Mouse (Mus musculus): ENCODE data around the gene Oas2. TPM values are rescaled to one million over a fixed set of nuclear protein-coding genes. Genes with fewer than 3 reads are reported as not detected.

The Oas2 gene
- polyA plus RNA-seq, 1 experiment from 2014 or later: not detected

DNA sequence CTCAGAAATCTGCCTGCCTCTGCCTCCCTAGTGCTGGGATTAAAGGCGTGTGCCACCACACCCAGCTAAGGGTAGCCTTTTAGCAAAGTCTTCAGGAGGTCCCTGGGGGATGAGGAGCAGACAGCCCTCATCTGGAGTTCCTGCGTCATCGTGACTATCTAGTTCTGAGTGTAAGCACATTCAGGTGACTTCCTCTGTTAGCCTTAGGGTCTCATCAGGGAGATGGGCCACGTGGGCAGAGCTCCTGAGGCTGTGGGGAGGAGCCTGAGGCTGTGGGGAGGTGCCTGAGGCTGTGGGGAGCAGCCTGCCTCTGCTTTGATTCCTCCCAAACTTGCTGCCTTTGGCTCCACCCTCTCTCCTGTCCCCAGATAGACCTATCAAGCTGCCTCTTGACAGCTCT lies 52.8 kb downstream of the Oas2 start:
- ChIA-PET POLR2A (interaction anchor here (0.7 kb wide), 1 partner anchor 208 kb away, joined by 3 read pairs; no protein-coding TSS in a partner anchor), CTCF (no interaction called here)
- H3K27me3 ChIP-seq: peaks cover 30% of the 10 kb centered on the region
- no peak for ATAC-seq
- no peak for TF ChIP-seq CTCF (IDR thresholded peaks at IDR 0.05)
- in situ Hi-C loops (cut with MboI; ENCODE audit: low pct_unique_long_range_greater_than_20kb): no loop called here
- DNase-seq (ENCODE audit: low read depth, low spot score): no peak

DNA sequence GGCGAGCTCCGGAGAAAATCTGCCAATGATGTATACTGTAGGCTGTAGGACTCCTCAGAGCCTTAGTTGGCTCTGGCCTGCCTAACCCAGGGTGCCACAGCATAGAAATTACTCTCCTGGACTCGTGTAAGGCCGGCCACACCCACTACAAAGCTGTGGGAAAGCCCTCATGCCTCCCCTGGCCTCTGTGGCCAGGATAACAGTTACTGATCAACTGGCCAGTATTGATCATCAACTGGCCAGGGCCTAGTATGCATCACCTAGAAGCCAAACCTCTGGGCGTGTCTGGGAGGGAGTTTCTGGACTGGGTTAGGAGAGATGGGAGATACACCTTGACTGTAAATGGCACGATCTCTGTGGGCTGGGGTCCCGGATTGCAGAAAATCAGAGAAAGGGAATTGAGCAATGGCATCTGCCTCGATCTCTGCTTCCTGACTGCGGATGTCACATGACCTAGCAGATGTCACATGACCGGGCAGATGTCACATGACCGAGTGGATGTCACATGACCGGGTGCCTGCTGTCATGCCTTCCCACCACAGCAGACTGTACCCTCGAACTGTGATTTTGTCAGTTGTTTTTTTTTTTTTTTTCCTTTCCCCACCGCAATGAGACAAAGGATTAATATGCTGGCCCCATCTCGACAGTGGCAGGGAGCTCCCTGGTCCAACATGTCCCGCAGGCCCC lies 53.5 kb downstream of the Oas2 start:
- in situ Hi-C loops (cut with MboI; ENCODE audit: low pct_unique_long_range_greater_than_20kb): no loop called here
- POLR2A ChIA-PET: no interaction called here
- H3K27me3 ChIP-seq: peaks cover 30% of the 10 kb centered on the region

DNA sequence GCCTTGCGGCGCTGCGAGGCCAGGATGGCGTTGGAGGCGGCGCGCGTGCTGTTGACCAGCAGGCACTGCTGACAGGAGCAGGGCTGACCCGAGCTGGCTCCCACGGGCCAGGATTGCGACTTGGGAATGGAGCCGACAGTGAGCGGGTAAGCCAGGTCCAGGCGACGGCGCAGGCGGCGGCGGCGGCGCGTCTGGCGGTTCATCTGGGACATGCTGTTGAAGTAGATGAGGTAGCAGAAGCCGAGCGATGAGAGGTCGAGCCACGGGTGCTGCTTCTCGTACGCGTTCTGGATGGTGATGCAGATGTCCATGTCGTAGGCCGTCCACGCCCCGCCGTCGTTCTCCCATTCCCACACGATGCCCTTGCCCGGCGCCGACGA lies 55.0 kb downstream of the Oas2 start:
- H3K27me3 ChIP-seq: peaks cover 28% of the 10 kb centered on the region
- ATAC-seq (no peak), DNase-seq (ENCODE audit: low read depth, low spot score) (no peak)
- no peak for TF ChIP-seq CTCF (IDR thresholded peaks at IDR 0.05)
- POLR2A ChIA-PET: no interaction called here
- CTCF ChIA-PET: no interaction called here
- in situ Hi-C loops (cut with MboI; ENCODE audit: low pct_unique_long_range_greater_than_20kb): no loop called here

More for the DNA sequence above, 53.5 kb downstream of the Oas2 start:
- CTCF ChIA-PET: no interaction called here
- TF ChIP-seq CTCF (IDR thresholded peaks at IDR 0.05): no peak
- no peak for DNase-seq (ENCODE audit: low read depth, low spot score)
- no peak for ATAC-seq

DNA sequence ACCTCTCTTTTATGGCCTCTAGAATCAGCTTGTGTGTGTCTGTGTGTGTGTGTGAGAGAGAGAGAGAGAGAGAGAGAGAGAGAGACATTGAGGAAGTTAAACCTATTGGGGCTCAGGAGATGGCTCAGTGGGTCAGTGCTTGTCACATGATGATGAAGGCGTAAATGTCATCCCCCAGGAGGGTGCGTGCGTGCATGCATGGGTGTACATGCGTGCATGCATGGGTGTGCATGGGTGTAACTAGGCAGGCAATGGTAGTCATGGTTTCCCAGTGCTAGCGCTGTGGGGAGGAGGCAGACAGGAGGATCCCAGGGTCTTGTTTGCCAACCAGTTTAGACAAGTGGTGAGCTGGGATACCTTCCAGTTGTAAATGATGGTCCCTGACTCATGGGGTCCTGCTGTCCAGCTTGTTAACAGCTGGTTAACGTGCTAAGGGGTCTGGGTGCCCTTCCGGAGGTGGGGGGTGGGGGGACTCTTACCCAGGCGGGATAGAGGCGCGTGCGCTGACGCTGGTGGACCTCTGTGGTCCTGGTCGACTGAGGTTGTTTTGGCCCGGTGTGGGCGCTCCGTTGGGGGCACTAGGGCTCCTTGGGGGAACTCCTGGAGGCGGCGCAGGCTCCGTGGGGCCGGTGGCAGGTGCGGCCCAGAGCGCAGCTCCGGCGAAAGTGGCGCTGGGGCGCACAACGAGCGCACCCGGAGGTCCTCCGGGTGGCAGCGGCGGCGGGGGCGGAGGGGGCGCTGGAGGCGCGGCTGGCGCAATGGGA lies 55.5 kb downstream of the Oas2 start:
- peaks cover 26% of the 10 kb centered on the region for H3K27me3 ChIP-seq
- DNase-seq (ENCODE audit: low read depth, low spot score) (no peak), ATAC-seq (no peak)
- in situ Hi-C loops (cut with MboI; ENCODE audit: low pct_unique_long_range_greater_than_20kb): no loop called here
- POLR2A ChIA-PET: no interaction called here
- CTCF ChIA-PET: no interaction called here
- TF ChIP-seq CTCF (IDR thresholded peaks at IDR 0.05): no peak

DNA sequence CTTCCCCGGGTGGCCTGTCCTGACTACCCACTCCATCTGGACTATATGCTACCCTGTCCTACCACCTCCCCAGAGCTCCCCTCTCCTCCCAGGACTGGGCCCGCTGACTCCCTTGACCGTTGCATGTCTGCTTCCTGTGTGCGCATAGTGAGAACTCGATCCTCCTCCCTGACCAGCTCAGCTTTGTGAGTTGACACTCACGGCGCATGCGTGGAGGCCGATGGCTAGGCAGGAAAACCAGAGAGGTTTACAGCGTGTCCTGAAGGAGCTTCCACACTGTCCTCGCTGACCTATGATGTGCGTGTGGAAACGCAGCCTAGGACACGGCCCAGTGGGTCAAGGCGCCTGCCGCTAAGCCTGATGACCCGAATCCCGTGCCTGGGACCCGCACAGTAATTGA lies 57.6 kb downstream of the Oas2 start:
- TF ChIP-seq CTCF (IDR thresholded peaks at IDR 0.05): no peak
- ChIA-PET POLR2A (no interaction called here), CTCF (no interaction called here)
- in situ Hi-C loops (cut with MboI; ENCODE audit: low pct_unique_long_range_greater_than_20kb): no loop called here
- ATAC-seq (no peak), DNase-seq (ENCODE audit: low read depth, low spot score) (no peak)
- H3K27me3 ChIP-seq: peaks cover 26% of the 10 kb centered on the region

DNA sequence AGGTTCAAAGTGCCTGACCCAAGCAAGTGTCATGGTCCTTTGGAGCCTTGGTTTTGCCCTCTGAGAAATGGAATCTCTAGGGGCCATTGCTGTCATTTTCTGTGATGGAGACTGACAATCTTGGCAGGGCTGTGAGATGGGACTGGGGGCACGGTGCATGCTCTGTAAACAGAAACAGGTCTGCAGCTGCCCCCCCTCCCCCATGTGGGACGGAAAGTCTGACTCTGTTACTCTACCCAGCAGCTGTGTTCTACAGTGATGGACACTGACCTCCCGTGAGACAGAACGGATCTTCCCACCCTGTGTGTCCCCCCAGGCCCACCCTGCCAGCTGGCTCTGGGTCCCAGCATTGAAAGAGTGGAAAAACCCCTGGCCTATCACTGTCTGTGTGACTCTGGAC lies 59.2 kb downstream of the Oas2 start:
- CTCF ChIA-PET: no interaction called here
- ATAC-seq: no peak
- POLR2A ChIA-PET: no interaction called here
- TF ChIP-seq CTCF (IDR thresholded peaks at IDR 0.05): no peak
- in situ Hi-C loops (cut with MboI; ENCODE audit: low pct_unique_long_range_greater_than_20kb): no loop called here
- H3K27me3 ChIP-seq: peaks cover 20% of the 10 kb centered on the region
- no peak for DNase-seq (ENCODE audit: low read depth, low spot score)

DNA sequence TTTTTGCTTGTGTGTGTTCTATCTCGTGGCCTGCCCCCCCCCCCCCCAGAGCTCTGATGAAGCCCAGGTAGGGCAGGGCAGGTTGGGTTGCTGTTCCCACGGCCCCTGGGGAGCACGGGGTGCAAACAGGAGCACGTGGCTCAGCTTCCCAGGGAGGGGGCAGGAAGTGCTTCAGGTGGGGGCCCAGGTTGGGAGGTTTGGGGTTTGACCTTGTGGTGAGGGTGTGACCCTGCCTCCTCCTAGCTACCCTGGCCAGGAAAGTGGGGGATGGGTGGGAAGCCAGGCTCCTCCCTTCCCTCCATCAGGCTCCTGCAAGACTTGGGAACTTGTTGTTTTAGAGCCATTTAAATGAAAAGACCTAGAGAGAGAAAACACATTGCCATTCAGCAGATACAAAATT lies 61.2 kb downstream of the Oas2 start:
- peaks cover 7% of the 10 kb centered on the region for H3K27me3 ChIP-seq
- no peak for TF ChIP-seq CTCF (IDR thresholded peaks at IDR 0.05)
- ChIA-PET POLR2A (no interaction called here), CTCF (no interaction called here)
- in situ Hi-C loops (cut with MboI; ENCODE audit: low pct_unique_long_range_greater_than_20kb): no loop called here
- DNase-seq (ENCODE audit: low read depth, low spot score) (no peak), ATAC-seq (no peak)

DNA sequence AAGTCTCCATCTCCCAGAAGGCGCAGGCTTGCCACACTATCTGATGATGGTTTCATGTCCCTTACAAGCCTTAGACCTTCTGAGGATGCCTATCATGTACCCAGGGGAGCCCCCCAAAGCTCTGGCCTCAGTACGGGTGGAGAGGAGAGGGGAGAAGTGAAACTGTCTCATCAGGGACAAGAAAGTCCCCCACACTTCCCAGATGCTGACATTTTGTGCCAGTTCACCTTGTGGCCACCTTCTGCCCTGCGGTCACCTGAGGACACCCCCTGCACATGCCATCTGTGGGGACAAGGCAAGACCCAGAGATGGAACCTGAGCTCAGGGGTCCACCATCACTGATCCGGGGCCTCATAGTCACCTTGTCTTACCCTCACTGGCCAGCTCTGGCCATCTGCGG lies 61.8 kb downstream of the Oas2 start:
- ChIA-PET POLR2A (interaction anchor here (0.6 kb wide), 1 partner anchor 59 kb away, joined by 4 read pairs; no protein-coding TSS in a partner anchor), CTCF (no interaction called here)
- no peak for ATAC-seq
- DNase-seq (ENCODE audit: low read depth, low spot score): no peak
- peaks cover 7% of the 10 kb centered on the region for H3K27me3 ChIP-seq
- no peak for TF ChIP-seq CTCF (IDR thresholded peaks at IDR 0.05)
- in situ Hi-C loops (cut with MboI; ENCODE audit: low pct_unique_long_range_greater_than_20kb): no loop called here

DNA sequence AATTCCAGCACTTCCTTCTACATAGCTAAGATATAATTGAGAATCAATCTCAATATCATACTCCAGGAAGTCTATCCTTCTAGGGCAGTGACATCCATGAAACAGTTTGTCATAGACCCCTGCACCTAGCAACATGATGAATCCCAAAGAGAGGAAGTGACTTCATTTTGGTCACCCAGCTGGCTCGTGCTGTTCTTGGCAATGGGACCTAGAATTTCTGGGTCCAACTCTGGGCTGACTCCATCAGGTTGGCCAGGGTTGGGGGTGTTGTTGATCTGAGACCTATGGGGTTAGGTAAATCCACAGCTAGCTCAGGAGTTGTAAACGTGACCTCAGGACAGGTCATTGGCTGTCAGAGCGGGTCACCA lies 62.2 kb downstream of the Oas2 start:
- no peak for DNase-seq (ENCODE audit: low read depth, low spot score)
- no peak for ATAC-seq
- no peak for TF ChIP-seq CTCF (IDR thresholded peaks at IDR 0.05)
- in situ Hi-C loops (cut with MboI; ENCODE audit: low pct_unique_long_range_greater_than_20kb): no loop called here
- CTCF ChIA-PET: no interaction called here
- POLR2A ChIA-PET: interaction anchor here (0.6 kb wide), 1 partner anchor 58 kb away, joined by 4 read pairs; no protein-coding TSS in a partner anchor
- H3K27me3 ChIP-seq: peaks cover 8% of the 10 kb centered on the region

DNA sequence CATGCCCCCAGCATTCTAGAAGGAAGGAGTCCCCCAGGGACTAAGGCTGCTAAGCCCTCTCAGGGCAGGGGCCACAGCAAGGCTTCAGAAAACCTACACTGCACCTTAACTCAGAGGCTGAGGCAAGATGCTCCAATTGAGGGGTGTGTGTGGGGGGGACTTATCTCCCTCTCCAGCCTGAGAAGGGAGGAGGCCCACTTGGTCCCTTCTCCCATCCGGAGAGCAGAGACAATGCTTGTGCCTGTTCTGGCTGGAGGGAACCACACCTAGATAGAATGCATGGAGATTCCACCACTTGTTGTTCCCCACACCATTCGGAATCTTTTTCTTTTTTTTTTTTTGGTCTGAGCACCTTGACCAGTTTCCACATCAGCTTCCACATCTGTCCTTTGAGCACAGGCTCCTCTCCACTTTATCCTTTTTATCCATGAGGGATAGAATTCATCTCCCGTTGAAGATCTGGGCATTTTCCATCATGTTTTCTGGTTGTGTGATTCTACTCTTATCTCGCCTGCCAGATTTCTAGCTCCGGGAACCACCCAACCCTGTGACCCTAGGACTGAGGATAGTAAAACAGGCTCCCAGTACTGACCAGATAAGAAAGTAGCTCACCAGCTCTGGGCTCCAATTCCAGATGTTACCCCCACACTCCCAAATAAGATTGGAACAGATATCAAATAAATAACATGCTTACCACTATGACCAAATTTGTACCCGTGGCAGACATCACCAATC lies 62.7 kb downstream of the Oas2 start:
- ChIA-PET POLR2A (no interaction called here), CTCF (no interaction called here)
- DNase-seq (ENCODE audit: low read depth, low spot score) (no peak), ATAC-seq (no peak)
- no peak for TF ChIP-seq CTCF (IDR thresholded peaks at IDR 0.05)
- in situ Hi-C loops (cut with MboI; ENCODE audit: low pct_unique_long_range_greater_than_20kb): no loop called here
- peaks cover 8% of the 10 kb centered on the region for H3K27me3 ChIP-seq

DNA sequence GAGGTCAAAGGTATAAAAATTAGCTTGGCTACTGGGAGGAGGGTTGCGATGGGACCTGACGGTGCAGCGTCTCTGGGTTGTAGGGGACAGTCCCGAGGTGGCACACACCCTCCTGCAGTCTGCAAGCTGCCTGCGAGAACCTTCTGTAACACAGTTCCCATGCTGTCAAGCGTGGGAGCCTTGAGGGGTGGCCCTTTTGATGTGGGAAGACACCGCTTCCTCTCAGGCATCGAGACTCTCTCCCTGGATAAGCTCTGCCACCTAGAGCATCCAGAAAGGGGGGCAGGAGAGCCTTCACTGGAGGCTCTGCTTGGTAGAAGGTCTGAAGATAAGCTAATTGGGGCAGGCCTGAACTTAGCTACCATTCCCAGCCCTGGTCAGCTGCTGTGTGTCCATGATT lies 64.0 kb downstream of the Oas2 start:
- POLR2A ChIA-PET: no interaction called here
- ATAC-seq: no peak
- CTCF ChIA-PET: interaction anchor here (2.8 kb wide), 1 partner anchor 65 kb away, joined by 9 read pairs; no protein-coding TSS in a partner anchor
- in situ Hi-C loops (cut with MboI; ENCODE audit: low pct_unique_long_range_greater_than_20kb): no loop called here
- TF ChIP-seq CTCF (IDR thresholded peaks at IDR 0.05): no peak
- H3K27me3 ChIP-seq: peaks cover 6% of the 10 kb centered on the region
- no peak for DNase-seq (ENCODE audit: low read depth, low spot score)
